In the genomic region with DNA sequence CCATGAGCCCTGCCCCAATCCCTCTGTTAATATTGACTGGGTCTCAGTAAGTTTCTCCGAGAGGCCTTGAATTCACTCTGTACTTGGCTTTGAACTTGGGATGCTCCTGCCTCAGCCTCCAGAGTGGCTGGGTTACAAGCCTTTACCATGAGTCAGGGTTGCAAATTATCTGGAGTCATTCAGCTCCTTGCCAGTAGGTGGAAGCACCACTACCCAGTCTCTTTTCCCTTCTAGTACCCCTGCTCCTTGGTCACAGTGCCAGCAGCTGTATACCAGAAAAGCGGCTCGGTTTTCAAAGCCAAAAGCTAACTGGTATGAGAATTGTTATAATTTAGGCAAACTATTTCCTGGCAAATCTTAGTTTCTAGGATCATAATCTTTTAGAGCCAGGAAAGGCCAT, we compare ENCODE assay signal across 8 mouse cellular contexts. TPM values are rescaled to one million over a fixed set of nuclear protein-coding genes. Genes with fewer than 3 reads are reported as not detected.
DNase-seq lines count a peak whose midpoint lies in the region; ATAC-seq and TF ChIP-seq lines count a peak whose summit lies in the region.

No protein-coding gene starts in this region.

- H3K4me2 ChIP-seq in hindbrain, postnatal 0 days (ENCODE audit: low read depth, low read length) = no peak overlapping the region
- H3K4me2 ChIP-seq in hindbrain, embryonic 13.5 days = no peak overlapping the region

- H3K27me3 ChIP-seq in hindbrain, postnatal 0 days (ENCODE audit: insufficient read depth, low read length) = no peaks in the 10 kb centered on the region
- H3K27me3 ChIP-seq in hindbrain, embryonic 13.5 days = no peaks in the 10 kb centered on the region

- no peak overlapping the region for H3K4me3 ChIP-seq in hindbrain, postnatal 0 days (ENCODE audit: low read length)
- no peak overlapping the region for H3K4me3 ChIP-seq in hindbrain, embryonic 13.5 days
- no peak overlapping the region for H3K4me3 ChIP-seq in bone marrow, adult 2 months (replicated peaks; ENCODE audit: control insufficient read depth, low read depth, low read length)

- H3K9ac ChIP-seq in hindbrain, postnatal 0 days (replicated peaks; ENCODE audit: low read length) = no peak overlapping the region
- H3K9ac ChIP-seq in hindbrain, embryonic 13.5 days = no peak overlapping the region

- no peak overlapping the region for H3K27ac ChIP-seq in hindbrain, postnatal 0 days
- no peak overlapping the region for H3K27ac ChIP-seq in hindbrain, embryonic 13.5 days
- H3K27ac ChIP-seq in bone marrow, adult 2 months (ENCODE audit: control insufficient read depth, insufficient read depth, low read depth, low read length, poor library complexity) = no peak overlapping the region

- H3K36me3 ChIP-seq in hindbrain, postnatal 0 days (ENCODE audit: insufficient read depth, low read length) = no peaks in the 10 kb centered on the region
- peaks cover 8% of the 10 kb centered on the region for H3K36me3 ChIP-seq in hindbrain, embryonic 13.5 days

- DNase-seq in hindbrain, postnatal 0 days (ENCODE audit: low spot score) = no peak
- peak; percentile 64 to 78 for DNase-seq in kidney, postnatal 36 days
- DNase-seq in thymus, postnatal 10 days (ENCODE audit: low spot score in 2 of 2) = peak; percentile 9 to 44
- no peak for DNase-seq in urinary bladder, adult 2 months (ENCODE audit: low spot score)

- whole genome bisulfite sequencing in hindbrain, postnatal 0 days = 72% methylated on average over 3 of the region's 3 CpGs
- WGBS in hindbrain, embryonic 13.5 days = 76% methylated on average over 3 of the region's 3 CpGs
- 40% methylated on average over 3 of the region's 3 CpGs for WGBS in bone marrow, adult 2 months

- H3K4me1 ChIP-seq in hindbrain, postnatal 0 days (ENCODE audit: insufficient read depth, low read length) = no peaks in the 10 kb centered on the region
- no peaks in the 10 kb centered on the region for H3K4me1 ChIP-seq in hindbrain, embryonic 13.5 days (replicated peaks)
- no peaks in the 10 kb centered on the region for H3K4me1 ChIP-seq in bone marrow, adult 2 months (ENCODE audit: control insufficient read depth, insufficient read depth, low read length)

- peak; percentile 49 for TF ChIP-seq CTCF in hindbrain, postnatal 0 days (IDR thresholded peaks at IDR 0.05; ENCODE audit: low read depth)
- TF ChIP-seq CTCF in bone marrow, adult 2 months (IDR thresholded peaks at IDR 0.05; ENCODE audit: control insufficient read depth, insufficient read depth, low read length) = peak; percentile 60

- no peak for ATAC-seq in hindbrain, postnatal 0 days
- no peak for ATAC-seq in hindbrain, embryonic 13.5 days (ENCODE audit: low FRiP score)
- peak; percentile 77 for ATAC-seq in CD4-positive, CD25-positive, alpha-beta regulatory T cell, adult 4 months
- ATAC-seq in frontal cortex, adult (ENCODE audit: low TSS enrichment) = no peak

- TF ChIP-seq POLR2A in bone marrow, adult 2 months (IDR thresholded peaks at IDR 0.05; ENCODE audit: borderline replicate concordance, control insufficient read depth, low read depth, low read length) = no peak

- no peaks in the 10 kb centered on the region for H3K9me3 ChIP-seq in hindbrain, postnatal 0 days (ENCODE audit: low read length)
- H3K9me3 ChIP-seq in hindbrain, embryonic 13.5 days = no peaks in the 10 kb centered on the region

RNA-seq across cellular contexts. Expression of a gene that starts 15.3 kb away (rescaled TPM):
- total RNA-seq in hindbrain, postnatal 0 days (2014; rRNA removed) = 83.6 and 85.6 TPM in 2 replicates
- polyA plus RNA-seq in hindbrain, postnatal 0 days (2015; fragmentation: Nextera tagmentation; extraction: Ambion mirVana) = 66.7 and 74.8 TPM in 2 replicates
- polyA plus RNA-seq in hindbrain, embryonic 13.5 days (2015; fragmentation: Nextera tagmentation; extraction: Ambion mirVana) = 47.7 and 51.3 TPM in 2 replicates
- polyA plus RNA-seq in CD4-positive, CD25-positive, alpha-beta regulatory T cell, adult 4 months (2017; shearing (Covaris generic)) = 10 to 100 TPM; 77.4 to 80.4 TPM
- 39.1 and 64.9 TPM in 2 replicates for polyA plus RNA-seq in bone marrow, adult 2 months (2011; ENCODE audit: insufficient read depth, insufficient read length, low replicate concordance, missing spikeins)
- polyA plus RNA-seq in urinary bladder, adult 2 months (2012; rRNA removed) = 61.4 and 65.5 TPM in 2 replicates

RNA-seq across cellular contexts. Expression of a gene that starts 41.7 kb away (rescaled TPM):
- 3.7 and 4.5 TPM in 2 replicates for total RNA-seq in hindbrain, postnatal 0 days (2014; rRNA removed)
- polyA plus RNA-seq in hindbrain, postnatal 0 days (2015; fragmentation: Nextera tagmentation; extraction: Ambion mirVana) = 3.6 TPM in 2 replicates
- polyA plus RNA-seq in hindbrain, embryonic 13.5 days (2015; fragmentation: Nextera tagmentation; extraction: Ambion mirVana) = 5.9 and 6.0 TPM in 2 replicates
- polyA plus RNA-seq in CD4-positive, CD25-positive, alpha-beta regulatory T cell, adult 4 months (2017; shearing (Covaris generic)) = 1 to 10 TPM; 1.2 to 1.3 TPM
- 5.8 and 15.2 TPM in 2 replicates for polyA plus RNA-seq in bone marrow, adult 2 months (2011; ENCODE audit: insufficient read depth, insufficient read length, low replicate concordance, missing spikeins)
- 8.9 TPM in 2 replicates for polyA plus RNA-seq in urinary bladder, adult 2 months (2012; rRNA removed)

RNA-seq across cellular contexts. Expression of a gene that starts 50.8 kb away (rescaled TPM):
- 113 and 129 TPM in 2 replicates for total RNA-seq in hindbrain, postnatal 0 days (2014; rRNA removed)
- polyA plus RNA-seq in hindbrain, postnatal 0 days (2015; fragmentation: Nextera tagmentation; extraction: Ambion mirVana) = 266 and 297 TPM in 2 replicates
- polyA plus RNA-seq in hindbrain, embryonic 13.5 days (2015; fragmentation: Nextera tagmentation; extraction: Ambion mirVana) = 298 and 306 TPM in 2 replicates
- 100 to 1,000 TPM; 216 to 249 TPM for polyA plus RNA-seq in CD4-positive, CD25-positive, alpha-beta regulatory T cell, adult 4 months (2017; shearing (Covaris generic))
- polyA plus RNA-seq in bone marrow, adult 2 months (2011; ENCODE audit: insufficient read depth, insufficient read length, low replicate concordance, missing spikeins) = 81.1 and 169 TPM in 2 replicates
- polyA plus RNA-seq in urinary bladder, adult 2 months (2012; rRNA removed) = 221 and 233 TPM in 2 replicates

RNA-seq across cellular contexts. Expression of a gene that starts 55.5 kb away (rescaled TPM):
- 50.1 and 53.3 TPM in 2 replicates for total RNA-seq in hindbrain, postnatal 0 days (2014; rRNA removed)
- 44.5 and 47.2 TPM in 2 replicates for polyA plus RNA-seq in hindbrain, postnatal 0 days (2015; fragmentation: Nextera tagmentation; extraction: Ambion mirVana)
- 49.1 and 54.9 TPM in 2 replicates for polyA plus RNA-seq in hindbrain, embryonic 13.5 days (2015; fragmentation: Nextera tagmentation; extraction: Ambion mirVana)
- not detected for polyA plus RNA-seq in CD4-positive, CD25-positive, alpha-beta regulatory T cell, adult 4 months (2017; shearing (Covaris generic))
- 6.7 and 17.2 TPM in 2 replicates for polyA plus RNA-seq in bone marrow, adult 2 months (2011; ENCODE audit: insufficient read depth, insufficient read length, low replicate concordance, missing spikeins)
- polyA plus RNA-seq in urinary bladder, adult 2 months (2012; rRNA removed) = 202 and 226 TPM in 2 replicates

Comparison
In these comparisons a context has a peak if more than half of its experiments do, and no peak if none do; other contexts are left out.
1. DNase-seq: peak in kidney, postnatal 36 days (2 of 2) and thymus, postnatal 10 days (2 of 2); none in hindbrain, postnatal 0 days (single experiment) and urinary bladder, adult 2 months (single experiment).